Mouse (Mus musculus) ovary, adult 18-20 months (tissue): ENCODE measurements around the gene Dmrtc1b.
"Not testable (repeated sequence)": the region's sequence is repeated elsewhere in the genome, so short reads cannot be mapped to it uniquely, and the experiment has no call there.

Experiments used
- DNase-seq: peaks from one replicate; pipeline ENCODE4 v3.0.0; 2022; ENCODE audit warnings: low spot score, mixed read lengths

Dmrtc1b gene

GRCm38 (mm10) chrX:102707535-102707934, at the start of gene Dmrtc1b, which contains the start of gene Gm9112:
Gene Dmrtc1b (plus strand): TSS chrX:102707865.
Gene Gm9112 (minus strand): TSS chrX:102707635.
- DNase-seq = not testable (repeated sequence)

GRCm38 (mm10) chrX:102660712-102661111, 47.0 kb upstream of the Dmrtc1b start:
- DNase-seq = no peak

- DNase-seq = no peak
Measured at GRCm38 (mm10) chrX:102666641-102667040, 41.0 kb upstream of the Dmrtc1b start.

- DNase-seq = not testable (repeated sequence)
Measured at GRCm38 (mm10) chrX:102684706-102685105, 23.0 kb upstream of the Dmrtc1b start.

GRCm38 (mm10) chrX:102686872-102687271, 20.8 kb upstream of the Dmrtc1b start, which contains the start of gene Gm3880:
Gene Gm3880 (minus strand): TSS chrX:102686972.
- DNase-seq = not testable (repeated sequence)

GRCm38 (mm10) chrX:102689252-102689651, 18.4 kb upstream of the Dmrtc1b start:
- not testable (repeated sequence) for DNase-seq

- DNase-seq = not testable (repeated sequence)
Measured at GRCm38 (mm10) chrX:102700636-102701035, 7.0 kb upstream of the Dmrtc1b start.

- not testable (repeated sequence) for DNase-seq
Measured at GRCm38 (mm10) chrX:102724226-102724625, 16.6 kb downstream of the Dmrtc1b start.
